Mouse (Mus musculus) activated CD4-positive, CD25-positive, alpha-beta regulatory T cell, adult 4 months (primary cell): ENCODE data around the gene Dock2. TPM values are rescaled to one million over a fixed set of nuclear protein-coding genes. Genes with fewer than 3 reads are reported as not detected.

Source experiments
- ATAC-seq: one replicate; pipeline ENCODE4 v1.8.0; 2017
- polyA plus RNA-seq, 2 experiments: library from polyadenylated mRNA; unstranded; fragments of 100-300 nt; shearing (Covaris generic); gene quantifications; one replicate each; pipeline ENCODE4 v1.2.1; 2017

The Dock2 gene
- polyA plus RNA-seq, 2 experiments from 2014 or later = 271 to 290 TPM

DNA sequence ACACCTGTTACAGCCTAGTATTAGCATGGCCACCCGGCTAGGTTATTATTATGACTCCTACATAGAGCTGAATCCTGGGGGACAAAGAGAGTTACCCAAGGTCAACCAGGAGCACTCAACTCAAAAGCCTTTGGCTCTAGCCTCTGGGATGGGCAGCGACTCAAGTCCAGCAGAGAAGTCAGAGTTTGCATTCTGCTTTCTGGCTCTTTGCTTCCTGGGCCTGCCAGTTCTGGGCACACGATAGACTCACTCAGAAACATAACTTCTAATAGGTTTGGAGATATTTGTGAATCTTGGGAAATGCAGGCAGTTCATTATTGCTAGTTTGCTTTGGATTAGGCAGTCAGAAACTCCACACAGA is 367.1 kb downstream of the Dock2 start:
- no peak for ATAC-seq

DNA sequence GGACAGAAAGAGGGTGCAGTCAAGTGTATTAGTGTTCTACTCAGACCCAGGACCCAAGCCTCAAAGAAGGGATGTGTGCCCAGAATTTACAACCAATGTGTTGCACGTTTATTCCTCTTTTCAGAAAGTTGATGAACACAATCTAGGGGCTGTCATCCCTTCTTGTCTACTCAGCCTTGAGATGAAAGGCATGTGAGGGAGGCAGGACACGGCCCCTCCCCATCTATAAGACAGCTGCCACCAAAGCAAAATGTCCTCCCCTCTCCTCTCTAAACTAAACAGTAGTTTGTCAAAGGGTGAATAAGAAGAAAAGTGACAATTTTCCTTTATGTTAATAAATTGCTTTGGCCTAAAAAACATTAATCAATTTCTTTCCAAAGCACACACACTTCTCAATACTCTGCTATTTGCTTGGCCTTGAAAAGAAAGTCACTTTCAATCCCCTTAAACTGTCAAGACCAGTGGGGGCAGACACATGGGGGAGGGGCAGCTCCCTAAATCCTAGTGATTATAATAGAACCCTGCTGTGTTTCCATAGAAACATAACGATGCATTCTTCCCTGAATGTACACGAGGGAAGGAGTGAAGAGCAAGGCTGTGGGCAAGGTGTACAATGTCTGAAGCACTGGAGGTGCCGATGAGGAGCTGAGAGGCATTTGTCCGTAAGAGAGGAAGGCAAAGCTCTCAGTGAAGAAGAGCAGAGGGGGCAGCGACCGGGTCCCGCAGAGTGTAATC is 367.6 kb downstream of the Dock2 start:
- ATAC-seq = no peak

DNA sequence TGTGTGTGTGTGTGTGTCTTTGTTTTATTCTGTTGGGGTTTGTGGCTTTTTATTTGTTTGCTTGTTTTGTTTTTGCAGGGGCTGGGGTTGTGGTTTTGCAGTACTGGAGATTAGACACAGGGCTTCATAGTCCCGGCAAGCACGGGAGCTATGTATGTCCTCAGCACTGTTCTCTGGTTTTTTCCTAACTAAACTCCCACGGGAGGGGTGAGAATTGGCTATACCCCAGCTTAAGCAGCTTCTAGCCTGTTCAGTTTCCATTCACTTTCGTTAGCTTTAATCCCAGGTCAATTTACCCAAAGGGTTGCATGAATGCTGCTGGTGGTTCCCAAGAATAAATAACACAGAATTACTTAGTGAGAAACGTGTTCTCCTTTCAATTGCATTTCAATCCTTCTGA is 376.8 kb downstream of the Dock2 start:
- no peak for ATAC-seq

DNA sequence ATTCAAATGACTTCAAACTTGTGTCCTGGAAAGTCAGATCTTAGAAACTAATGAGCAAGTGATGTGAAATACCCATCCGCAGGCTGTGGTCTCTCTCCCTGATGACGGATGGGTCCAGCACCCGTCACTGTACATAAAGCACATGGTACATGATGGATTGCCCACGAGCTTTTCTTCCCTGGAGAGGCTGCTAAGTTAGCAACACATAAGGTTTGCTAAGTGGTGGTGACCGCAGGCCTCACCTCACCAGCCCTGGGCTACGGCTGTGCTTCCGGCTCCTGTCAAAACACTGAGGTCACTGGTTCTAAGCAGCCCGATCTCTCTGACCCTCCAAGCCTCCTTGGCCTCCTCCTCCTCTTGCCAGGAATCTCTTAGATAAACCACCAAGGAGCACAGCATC is 377.4 kb downstream of the Dock2 start:
- ATAC-seq = no peak

DNA sequence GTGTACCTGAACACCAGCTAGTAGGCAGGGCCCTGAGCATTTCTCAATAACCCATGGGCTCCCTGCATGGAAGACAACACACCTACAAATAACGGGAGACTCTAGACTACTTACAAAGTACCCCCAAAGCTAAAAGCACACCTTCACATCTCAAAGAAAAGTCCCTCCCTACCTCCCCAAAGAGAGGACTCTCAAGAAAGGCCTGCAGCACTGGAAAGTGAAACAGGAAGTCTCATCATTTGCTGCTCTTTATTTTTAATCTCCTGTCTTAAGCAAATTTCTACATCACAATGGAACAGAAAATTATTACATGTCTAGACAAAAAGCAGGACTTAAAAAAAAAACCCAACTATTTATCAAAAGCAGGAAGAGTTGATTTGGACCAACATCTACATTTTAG is 378.4 kb downstream of the Dock2 start:
- no peak for ATAC-seq

DNA sequence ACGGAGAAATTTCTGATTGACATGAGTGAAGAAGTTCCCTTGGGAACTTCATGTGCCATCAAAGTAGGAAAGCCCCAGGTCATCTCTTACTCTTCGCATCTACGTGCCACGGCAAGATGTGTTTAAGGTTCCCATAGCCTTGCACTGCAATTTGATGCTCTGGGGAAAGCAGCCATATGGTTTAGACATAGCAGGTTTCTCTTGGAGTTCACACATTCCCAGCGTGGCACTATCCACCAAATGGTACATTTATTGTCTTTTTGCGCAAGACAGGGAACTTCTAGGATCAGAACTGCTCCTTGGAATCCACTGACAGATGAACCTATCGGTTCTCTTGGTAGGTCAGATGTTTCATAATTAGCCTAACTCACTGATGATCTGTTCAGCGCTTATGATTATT is 382.3 kb downstream of the Dock2 start:
- no peak for ATAC-seq

DNA sequence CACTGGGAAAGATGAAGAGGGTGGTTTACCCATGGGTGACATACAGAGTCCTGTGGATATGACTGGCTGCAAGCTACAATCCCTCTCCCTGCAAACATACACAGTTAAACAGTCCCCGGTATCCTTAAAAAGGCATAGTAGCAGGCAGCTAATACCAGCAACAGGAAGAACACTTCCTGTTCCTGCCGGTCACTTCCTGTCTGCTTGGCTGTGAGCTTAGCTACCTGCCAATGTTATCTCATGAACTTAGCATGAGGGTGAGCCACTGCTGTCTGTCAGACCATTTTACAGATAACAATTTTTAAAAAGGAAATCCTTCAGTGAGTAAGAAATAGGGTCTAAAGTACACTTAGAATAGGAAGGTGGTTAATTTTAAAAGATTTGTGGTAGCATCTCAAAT is 385.1 kb downstream of the Dock2 start:
- ATAC-seq = peak; percentile 84

DNA sequence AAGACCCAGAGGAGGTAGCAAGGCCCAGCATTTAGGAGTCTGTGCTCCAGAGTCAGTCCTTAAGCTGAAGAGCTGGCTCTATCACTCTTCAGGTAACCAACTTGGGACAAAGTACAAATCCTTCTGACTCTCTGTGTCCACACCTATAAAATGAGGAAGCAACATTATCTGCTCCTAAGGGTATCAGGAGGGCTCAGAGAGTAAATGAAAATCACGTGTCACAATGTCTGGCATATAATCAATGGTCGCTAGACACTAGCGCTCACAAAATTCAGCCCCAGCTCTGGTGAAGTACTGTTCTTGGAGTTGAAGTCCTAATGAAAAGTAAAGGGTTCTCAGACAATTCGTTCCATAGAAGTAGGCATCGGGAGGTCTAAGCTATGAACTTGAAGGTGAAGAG is 386.0 kb downstream of the Dock2 start:
- ATAC-seq = no peak

DNA sequence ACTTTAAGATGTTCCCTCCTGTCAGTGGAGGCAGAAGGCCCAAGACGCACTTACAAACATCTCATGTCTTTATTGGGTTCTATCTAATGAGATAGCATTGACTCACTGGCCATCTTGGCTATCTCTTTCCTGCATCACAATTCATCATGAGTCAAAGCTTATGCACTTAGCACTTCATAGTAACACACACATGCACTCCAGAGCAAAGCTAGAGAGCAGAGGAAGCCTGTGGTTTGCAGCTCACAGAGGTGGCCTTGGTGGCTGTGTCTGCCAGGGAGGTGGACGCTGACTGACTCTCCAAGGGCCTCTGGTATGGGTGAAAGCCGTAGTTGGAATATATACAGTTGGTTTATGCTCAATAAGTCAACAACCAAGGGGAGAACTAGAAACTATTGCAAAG is 387.9 kb downstream of the Dock2 start:
- ATAC-seq = no peak

DNA sequence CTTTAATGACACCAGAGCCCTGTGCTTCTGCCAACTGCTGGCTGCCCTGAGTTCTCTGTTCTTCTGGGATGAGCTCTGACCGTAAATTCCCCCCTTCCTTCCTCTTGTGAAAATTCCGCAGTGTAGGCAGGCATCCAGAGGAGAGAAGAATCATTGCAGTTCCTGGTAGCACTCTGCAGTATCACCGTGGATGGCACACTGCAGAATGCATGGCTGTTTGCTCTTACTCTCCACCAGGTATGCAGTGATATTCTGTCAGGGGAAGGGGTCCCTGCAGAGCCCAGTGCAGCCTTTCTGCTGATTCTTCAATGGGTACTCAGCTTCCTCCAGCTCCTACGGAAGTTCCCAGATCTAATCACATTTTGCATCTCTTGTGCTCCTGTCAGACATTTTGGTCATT is 391.6 kb downstream of the Dock2 start:
- no peak for ATAC-seq

DNA sequence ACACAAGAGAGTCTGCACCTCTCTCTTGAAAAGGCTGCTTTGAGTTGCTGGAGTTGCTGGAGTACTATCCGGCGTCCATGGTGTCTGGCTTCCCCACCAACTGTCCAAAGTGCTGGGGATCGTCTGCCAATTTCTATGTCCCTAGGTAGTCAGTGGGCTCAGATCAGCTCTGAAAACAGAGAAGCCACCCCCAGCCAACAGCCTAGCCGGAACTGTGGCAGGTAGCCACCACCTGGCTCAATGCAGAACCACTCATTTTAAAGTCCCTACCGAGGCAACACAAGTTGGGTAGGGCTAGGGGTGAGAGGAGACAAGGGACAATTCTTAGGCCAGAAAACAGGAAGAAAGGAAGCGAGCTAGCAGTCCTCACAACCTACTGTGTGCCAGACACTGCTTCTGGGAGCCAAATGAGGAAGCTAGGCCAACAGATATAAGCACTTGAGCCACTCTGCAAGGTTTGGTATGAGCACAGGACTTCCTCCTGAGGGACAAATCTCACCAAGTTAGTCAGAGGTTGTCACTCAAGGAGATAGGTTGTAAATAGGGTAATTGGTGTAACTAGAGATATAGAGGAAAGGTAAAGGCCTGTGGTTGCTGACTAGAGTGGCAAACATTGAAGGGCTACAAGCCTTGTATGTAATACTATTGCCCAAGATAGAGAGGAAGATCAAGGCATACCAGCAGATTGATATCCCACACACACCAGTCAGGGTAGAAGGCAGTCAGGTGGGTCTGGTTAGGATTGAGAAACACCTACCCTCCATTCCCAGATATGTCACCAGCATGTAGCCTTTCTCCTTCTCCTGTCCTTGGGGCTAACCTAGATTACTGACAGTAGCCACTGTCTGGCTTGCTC is 394.2 kb downstream of the Dock2 start:
- no peak for ATAC-seq

DNA sequence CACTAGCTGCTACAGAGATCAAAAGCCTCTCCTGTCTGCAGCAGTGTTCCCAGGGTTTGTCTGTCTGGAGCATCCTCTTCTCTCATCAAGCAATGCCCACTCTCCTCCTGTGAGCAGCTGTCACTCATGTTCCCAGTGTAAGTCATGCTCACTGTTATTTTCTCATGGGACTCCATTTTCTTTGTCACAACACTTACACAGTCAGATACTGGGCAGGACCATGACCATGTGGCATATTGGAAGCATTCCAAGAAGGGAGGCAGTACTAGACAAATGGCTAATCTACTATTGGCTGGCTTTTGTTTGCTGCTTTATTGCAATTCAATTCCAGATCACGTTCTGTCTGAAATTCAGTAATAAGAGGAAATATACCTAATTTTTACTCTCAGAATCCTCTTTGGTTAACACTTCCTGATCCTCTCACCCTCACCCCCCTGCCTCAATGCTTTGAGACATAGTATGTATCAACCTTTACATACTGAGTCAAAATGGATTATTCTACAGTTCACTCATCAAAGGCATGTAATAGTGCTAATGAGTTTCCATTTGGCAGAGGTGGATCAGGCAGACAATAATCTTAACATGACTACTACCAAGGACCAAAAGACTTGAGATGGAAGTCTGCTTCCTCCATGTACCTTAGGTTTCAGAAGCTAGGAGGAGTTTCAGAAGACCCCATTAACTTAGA is 398.5 kb downstream of the Dock2 start:
- ATAC-seq = no peak

DNA sequence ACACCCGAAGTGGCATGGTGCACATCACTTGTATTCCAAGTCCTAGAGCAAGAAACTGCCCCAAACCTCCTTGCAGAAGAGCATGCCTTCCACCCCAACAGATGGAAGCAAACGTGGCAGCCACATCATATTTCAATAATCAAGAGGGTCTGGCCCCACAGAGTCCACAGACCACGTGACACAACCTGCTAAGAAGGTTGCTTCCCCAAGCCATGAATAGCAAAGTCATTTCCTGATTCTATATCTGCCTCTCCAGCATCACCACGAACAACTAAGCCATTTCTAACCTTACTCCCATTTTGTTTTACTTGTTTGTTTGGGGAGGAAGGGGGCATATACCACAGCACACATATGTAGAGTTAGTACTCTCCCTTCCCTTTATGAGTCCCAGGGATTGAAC is 399.5 kb downstream of the Dock2 start:
- ATAC-seq = no peak

DNA sequence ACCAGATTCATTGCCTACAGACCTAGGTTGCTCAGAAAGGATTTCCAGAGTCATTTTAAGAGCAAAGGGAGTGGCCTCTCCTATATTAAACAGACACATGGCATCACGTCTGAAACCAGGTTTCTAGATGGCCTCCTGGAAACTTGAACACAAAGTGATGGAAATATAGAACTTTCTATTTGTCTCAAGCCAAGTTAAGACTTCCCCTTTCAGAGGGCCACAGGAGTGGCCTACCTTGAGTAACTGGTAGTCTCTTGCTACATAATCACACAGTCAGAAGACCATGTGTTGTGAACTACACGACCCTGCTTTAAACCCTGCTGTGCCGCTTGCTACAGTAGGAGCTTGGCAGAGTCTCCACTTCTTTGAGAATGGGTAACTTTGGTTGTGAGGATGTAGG is 400.2 kb downstream of the Dock2 start:
- no peak for ATAC-seq

DNA sequence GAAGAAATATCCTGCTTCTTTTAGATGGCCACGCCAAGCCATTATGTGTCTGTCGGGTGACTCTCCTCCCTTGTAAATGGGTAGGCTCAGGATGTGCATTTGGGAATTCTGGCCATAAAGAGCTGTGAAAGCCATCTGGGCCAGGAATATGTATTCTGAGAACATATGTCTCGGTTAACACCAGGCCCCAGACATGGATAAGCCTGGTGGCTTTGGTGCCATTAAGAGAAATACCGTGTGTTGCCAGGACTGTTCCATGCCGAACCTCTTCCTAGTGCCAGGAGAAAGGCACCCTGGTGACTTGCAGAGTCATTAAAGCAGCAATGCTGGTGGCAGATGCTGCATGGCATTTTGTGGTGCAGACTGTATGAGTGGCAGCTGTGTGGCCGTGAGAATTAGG is 406.0 kb downstream of the Dock2 start:
- no peak for ATAC-seq

DNA sequence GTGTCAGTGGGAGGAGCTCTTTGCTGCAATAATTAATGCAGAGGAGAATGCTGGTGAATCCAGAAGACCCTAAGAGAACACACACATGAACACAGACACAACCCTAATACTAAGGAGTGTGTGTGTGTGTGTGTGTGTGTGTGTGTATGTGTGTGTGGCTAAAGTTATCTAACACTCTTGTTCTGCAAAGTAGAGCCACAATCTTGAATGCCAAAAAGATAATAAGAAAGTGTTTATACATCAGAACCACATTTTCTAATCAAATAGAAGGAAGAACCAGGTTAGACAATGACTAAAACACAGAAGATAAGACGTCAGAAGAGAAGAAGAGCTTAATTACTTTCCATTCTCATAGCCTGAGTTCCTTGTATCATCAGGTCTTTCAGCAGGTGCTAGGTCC is 408.1 kb downstream of the Dock2 start:
- no peak for ATAC-seq

DNA sequence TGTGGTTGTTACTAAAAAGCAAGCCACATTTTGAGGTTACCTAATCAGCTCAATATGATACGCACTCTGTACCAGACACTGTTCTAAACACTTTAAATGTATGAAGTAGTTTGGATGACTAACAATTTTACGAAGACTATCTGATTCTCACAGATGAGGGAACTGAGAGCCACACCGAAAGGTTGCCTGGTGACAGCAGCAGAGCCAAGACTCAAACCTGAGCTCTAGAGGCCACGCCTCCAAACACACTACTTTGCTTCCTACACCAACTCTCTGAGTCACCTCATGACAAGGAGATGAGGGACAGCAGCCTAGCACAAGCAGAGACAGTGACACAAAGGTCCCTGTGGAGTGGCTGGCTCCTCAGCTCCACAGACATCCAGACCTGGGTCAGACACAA is 411.5 kb downstream of the Dock2 start:
- ATAC-seq = no peak

DNA sequence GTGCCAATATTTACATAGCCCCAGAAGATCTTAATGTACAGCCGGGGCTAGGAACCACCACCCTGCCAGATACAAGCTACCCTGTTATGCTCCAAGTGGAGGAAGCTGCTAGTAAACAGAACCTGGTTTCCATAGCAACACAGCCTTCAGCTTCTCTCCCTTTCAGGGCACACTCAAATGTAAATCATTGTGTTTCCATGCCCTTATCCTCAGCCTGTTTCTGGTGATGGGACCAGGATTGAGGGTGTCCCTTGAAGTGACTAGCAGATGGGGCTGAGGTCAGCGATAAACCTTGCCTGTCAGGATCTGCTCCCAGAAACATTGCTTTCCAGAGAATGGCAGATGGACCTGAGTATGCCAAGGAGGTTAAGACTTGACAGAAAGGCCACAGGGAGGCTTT is 427.6 kb downstream of the Dock2 start:
- no peak for ATAC-seq

DNA sequence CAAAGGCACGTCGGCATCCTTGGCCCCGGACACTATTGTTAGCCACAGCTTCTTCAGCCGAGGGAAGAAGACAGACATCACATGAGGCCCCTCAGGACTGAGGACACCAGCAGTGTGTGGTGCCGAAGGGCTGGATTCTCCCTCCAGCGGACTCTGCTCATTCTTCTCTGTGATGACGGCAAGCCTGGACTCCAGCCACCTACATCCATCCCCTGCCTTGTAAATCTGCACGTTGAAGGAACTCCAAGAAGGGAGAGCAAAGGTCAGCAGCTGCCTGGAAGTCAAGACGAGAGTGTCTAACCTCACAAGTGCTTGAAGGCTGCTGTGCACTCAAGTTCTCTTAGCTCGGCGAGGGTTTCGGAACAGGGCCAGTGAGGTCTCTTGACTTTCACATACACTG is 428.3 kb downstream of the Dock2 start:
- no peak for ATAC-seq

DNA sequence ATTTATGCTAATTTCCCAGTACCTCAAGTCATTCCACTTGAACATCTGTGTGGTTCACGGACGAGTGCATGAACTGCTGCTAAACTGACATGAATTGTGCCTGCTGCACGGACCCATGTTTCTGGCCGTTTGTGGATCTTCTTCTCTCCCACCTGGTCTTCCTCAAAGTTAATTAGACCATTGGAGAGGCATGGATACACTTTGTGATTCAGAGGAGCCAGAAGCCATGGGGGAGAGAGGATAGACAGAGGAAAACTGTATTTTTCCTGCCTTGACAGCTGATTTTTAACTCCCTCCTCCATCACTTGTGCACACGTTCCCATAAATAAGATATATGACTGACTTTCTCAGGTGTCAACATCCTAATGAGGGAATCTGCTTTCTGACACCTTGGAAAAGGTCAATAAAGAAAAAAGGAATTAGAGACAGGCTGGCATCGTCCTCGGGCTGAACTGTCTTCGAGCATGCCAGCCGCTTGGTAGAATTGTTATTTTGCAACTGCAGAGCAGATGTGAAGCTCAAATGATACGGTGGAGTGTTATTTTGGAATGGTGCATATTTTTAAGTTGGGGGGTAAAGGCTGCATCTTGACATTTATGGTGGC is 434.1 kb downstream of the Dock2 start:
- ATAC-seq = no peak

DNA sequence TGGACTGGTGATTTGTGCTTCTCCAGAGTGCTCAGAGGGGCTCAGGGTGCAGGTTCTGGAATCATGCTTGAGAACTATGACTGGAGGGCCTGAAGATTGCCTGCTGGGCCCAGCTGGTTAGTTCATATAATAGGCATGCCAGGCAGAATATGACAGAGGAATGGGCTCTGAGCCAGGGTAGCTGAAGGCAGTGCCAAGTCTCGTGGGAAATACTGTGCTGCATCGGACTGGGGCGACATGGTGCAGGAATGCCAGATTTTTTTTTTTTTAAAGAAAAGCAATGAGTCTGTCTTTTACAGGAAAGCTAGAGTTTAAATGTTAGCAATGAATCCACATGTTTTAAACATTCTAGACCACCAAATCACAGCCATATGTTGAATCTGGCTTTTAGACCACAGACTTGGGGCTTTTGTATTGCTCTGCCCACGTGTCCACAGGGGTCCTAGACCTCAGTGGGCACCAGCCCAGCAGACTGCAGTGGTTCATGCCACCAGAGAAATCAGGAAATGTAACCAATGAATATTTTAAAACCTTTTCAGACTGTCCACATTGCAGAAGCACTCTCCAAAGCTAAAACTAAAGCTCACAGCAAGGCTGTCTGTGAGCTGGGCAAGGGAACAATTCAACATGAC is 435.3 kb downstream of the Dock2 start:
- no peak for ATAC-seq

DNA sequence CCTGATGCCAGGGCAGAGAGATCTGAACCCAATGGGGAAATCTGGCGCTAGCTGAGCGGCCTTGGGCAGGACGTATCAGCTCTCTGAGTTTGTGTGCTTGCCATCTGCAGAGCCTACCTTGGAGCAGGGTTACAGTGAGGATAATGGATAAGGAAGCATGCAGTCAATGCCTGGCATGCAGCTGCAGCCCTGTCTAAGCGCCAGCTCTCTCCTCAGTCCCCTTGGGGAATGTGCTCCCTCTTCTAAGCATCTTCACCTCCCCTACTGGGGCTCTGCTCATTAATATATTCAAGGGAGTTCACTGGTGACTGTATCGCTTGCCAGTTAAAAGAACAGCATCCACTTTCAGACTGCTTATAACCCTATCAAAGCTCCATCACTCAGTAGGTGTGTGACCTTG is 439.4 kb downstream of the Dock2 start:
- ATAC-seq = no peak

DNA sequence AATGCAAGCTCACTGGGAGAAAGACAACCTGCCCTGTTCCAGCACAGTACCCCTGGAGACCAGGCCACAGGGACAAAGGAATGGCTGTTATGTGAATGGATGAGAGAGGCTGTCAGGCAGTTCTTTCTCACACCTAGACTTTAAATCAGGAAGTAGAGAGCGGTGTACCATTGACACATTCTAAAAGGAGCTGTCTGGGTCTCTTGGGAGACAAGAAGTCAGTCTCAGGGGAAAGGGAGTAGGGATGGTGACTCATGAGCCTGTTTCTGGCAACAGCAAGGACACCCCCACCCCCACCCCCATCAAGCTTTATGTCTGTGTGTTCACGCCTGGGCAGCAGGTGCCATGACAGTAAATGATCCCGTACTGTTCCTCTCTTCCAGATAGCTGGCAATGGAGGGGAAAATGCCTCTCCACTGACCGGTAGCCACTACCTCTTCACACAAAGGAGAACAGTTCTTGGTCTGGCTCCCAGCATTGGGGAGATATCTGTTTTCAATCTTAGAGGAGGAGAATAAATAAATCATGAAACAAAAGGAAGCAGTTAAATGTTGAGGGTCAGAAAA is 439.9 kb downstream of the Dock2 start:
- no peak for ATAC-seq
